Mouse (Mus musculus) lung, postnatal 0 days (tissue): ENCODE measurements around the gene Hilpda.

Experiments used
- CTCF ChIP-seq: IDR thresholded peaks from 2 replicates; pipeline ENCODE4 v1.5.1; 2016; ENCODE audit warnings: antibody characterized with exemption, mild to moderate bottlenecking
- EP300 ChIP-seq: IDR thresholded peaks from 2 replicates; pipeline ENCODE4 v1.6.1; 2016; ENCODE audit warnings: antibody characterized with exemption, mild to moderate bottlenecking, control low read depth

DNA sequence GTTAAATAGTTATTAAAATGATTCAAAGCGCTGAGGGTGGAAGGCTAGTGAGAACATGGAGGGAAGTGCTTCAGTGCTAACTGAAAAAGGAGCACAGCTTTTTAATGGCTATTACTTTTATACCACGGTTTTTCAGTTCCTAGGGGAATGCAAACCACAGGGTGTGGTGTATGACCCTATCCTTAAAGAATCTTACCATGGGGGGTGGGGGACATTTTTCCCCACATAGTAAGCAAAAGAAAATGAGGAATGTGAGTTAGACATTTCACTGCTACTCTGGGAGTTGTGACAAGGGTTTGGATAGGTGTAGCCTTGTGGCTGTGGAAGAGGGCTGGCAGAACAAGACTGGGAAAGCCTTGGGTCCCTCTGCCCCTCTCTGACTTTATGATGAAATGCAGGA lies 45.0 kb downstream of the Hilpda start:
- TF ChIP-seq CTCF (no peak), EP300 (no peak)
